Mouse (Mus musculus) kidney, adult 2 months (tissue): Measurements from ENCODE around the gene Stac2. TPM values are rescaled to one million over a fixed set of nuclear protein-coding genes. Genes with fewer than 3 reads are reported as not detected.

Experiments used
- DNase-seq: peaks from one replicate; pipeline ENCODE4 v3.0.0; 2021
- H3K27ac ChIP-seq: fragments of 200-500 bp; 2 replicates; pipeline ENCODE4 v1.5.1; 2012; ENCODE audit warnings: low read depth, low read length, control low read depth, inconsistent platforms; ENCODE audit not compliant: insufficient read depth
- H3K27me3 ChIP-seq: fragments of 200-500 bp; replicated peaks from 2 replicates; pipeline ENCODE4 v1.6.1; 2012; ENCODE audit warnings: mild to moderate bottlenecking, moderate library complexity, low read length, inconsistent platforms; ENCODE audit not compliant: control insufficient read depth, insufficient read depth
- H3K36me3 ChIP-seq: fragments of 200-500 bp; 2 replicates; pipeline ENCODE4 v1.6.1; 2012; ENCODE audit warnings: mild to moderate bottlenecking, moderate library complexity, low read length, inconsistent platforms; ENCODE audit not compliant: control insufficient read depth, insufficient read depth
- H3K4me1 ChIP-seq: fragments of 200-500 bp; 2 replicates; pipeline ENCODE4 v1.6.1; 2011; ENCODE audit warnings: low read length; ENCODE audit not compliant: control insufficient read depth, insufficient read depth
- H3K4me3 ChIP-seq: fragments of 200-500 bp; 2 replicates; pipeline ENCODE4 v1.5.1; 2011; ENCODE audit warnings: mild to moderate bottlenecking, low read depth, low read length, control low read depth; ENCODE audit not compliant: insufficient read depth
- CTCF ChIP-seq: fragments of 200-500 bp; conservative IDR thresholded peaks from 2 replicates; pipeline ENCODE4 v1.5.1; 2011; ENCODE audit warnings: low read depth, mild to moderate bottlenecking, control low read depth, low read length, moderate library complexity, mixed read lengths; ENCODE audit not compliant: insufficient read depth, insufficient read length
- POLR2A ChIP-seq: fragments of 200-500 bp; IDR thresholded peaks from one replicate; pipeline ENCODE4 v1.6.1; 2011; ENCODE audit warnings: low read depth, low read length, control low read depth
- WGBS: fragments of 180-500 bp; shearing (Covaris S2); methylation state at CpG from one replicate; pipeline ENCODE4 v1.1.7; 2018; 5-methylcytosine and 5-hydroxymethylcytosine counted together
- polyA plus RNA-seq: library from polyadenylated mRNA; depleted of rRNA; stranded (reverse); fragments of >200 nt; gene quantifications from 2 replicates; pipeline ENCODE4 v1.2.3, GENCODE M21; 2012

Stac2 gene
- polyA plus RNA-seq, 1 experiment = 0.42 TPM

DNA sequence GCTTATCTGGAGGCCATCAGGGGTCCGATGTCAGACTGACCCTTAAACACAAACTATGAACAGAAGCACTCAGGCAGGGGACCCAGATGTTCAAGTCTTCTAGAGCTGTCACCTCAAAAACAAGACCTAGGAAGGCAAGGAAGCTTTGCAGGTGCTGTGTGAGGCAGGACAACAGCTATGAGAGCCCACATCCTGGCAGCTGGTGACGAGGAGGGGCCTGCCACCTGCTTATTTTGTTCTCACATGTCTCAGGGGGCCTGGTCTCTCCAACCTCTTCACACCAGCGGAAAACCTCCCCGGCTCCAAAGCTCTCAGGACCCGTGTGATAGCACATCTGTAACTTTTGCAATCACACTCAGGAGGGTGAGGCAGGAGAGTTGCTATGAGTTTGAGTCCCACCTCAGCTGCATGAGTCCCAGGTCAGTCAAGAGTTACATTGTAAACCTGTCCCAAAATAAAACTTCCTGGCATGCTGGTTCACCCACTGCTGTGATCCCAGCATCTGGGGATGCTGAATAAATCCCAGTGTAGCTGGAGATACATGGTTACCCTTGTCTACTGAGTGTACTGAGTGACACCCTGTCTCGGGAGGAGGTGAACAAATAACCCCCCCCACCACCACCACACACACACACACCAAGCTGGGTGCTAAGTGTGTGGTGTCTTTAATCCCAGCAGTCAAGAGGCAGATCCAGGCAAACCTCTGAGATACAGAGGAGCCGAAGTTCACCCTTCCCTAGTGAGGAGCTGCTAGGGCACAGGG lies 52.7 kb downstream of the Stac2 start:
- no peaks in the 10 kb centered on the region for H3K4me1 ChIP-seq
- TF ChIP-seq POLR2A (no peak), CTCF (no peak)
- DNase-seq = no peak
- H3K36me3 ChIP-seq = no peaks in the 10 kb centered on the region
- WGBS = 30% methylated on average over 7 of the region's 7 CpGs
- no peak overlapping the region for H3K4me3 ChIP-seq
- no peak overlapping the region for H3K27ac ChIP-seq
- H3K27me3 ChIP-seq = no peaks in the 10 kb centered on the region

DNA sequence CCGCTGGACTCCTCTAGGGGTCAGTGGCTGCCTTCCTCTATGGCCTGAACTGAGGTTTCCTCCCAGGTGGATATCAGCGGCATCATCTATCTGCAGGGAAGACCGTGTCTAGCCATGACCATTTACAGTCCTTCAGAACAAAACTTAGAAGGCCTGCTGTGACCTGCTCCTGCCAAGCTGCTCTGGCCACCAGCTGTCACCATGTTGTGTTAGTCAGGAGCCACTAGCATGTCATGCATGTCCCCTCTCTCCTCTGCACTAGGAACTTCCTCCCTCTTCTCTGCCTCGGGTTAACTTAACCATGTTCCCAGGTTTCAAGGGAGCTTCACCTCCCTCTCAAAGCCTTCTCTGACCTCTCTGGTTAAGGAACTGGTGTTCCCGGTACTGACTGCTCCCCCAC lies 53.5 kb downstream of the Stac2 start:
- no peak for DNase-seq
- WGBS = 24% methylated on average over 5 of the region's 5 CpGs
- H3K4me3 ChIP-seq = no peak overlapping the region
- no peaks in the 10 kb centered on the region for H3K27me3 ChIP-seq
- H3K4me1 ChIP-seq = no peaks in the 10 kb centered on the region
- no peaks in the 10 kb centered on the region for H3K36me3 ChIP-seq
- no peak overlapping the region for H3K27ac ChIP-seq
- TF ChIP-seq CTCF = no peak
- TF ChIP-seq POLR2A = no peak

DNA sequence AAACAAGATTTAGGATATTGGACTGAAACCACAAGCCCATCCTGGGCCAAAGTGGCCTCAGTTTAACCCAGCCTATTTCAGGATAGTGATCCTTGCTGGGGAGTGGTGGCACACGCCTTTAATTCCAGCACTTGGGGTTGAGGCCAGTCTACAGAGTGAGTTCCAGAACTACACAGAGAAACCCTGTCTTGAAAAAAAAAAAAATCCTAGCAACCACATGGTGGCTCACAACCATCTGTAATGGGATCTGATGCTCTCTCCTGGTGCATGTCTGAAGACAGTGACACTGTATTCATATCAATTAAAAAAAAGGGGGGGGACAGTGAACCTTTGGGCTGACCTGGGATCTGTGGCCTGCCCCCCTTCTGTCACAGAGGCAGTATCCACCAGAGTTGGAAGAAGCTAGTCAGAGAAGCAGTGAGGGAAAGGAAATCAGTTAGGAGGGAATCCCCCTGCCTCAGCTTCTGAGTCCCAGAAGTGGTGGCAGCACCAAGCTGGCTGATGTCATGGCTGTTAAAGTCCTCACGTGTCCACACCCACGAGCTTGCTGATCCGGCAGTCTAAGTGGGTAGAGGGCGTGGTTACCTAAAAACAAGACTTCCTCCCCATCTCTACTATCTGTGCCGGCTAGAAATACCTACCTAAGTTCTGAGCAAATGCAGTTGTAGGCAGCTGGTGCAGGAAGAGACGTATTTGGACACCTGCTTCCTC lies 54.2 kb downstream of the Stac2 start:
- 43% methylated on average over 7 of the region's 7 CpGs for WGBS
- Histone ChIP-seq H3K36me3 (no peaks in the 10 kb centered on the region), H3K4me3 (no peak overlapping the region), H3K4me1 (no peaks in the 10 kb centered on the region), H3K27ac (no peak overlapping the region), H3K27me3 (no peaks in the 10 kb centered on the region)
- no peak for DNase-seq
- TF ChIP-seq POLR2A (no peak), CTCF (no peak)

DNA sequence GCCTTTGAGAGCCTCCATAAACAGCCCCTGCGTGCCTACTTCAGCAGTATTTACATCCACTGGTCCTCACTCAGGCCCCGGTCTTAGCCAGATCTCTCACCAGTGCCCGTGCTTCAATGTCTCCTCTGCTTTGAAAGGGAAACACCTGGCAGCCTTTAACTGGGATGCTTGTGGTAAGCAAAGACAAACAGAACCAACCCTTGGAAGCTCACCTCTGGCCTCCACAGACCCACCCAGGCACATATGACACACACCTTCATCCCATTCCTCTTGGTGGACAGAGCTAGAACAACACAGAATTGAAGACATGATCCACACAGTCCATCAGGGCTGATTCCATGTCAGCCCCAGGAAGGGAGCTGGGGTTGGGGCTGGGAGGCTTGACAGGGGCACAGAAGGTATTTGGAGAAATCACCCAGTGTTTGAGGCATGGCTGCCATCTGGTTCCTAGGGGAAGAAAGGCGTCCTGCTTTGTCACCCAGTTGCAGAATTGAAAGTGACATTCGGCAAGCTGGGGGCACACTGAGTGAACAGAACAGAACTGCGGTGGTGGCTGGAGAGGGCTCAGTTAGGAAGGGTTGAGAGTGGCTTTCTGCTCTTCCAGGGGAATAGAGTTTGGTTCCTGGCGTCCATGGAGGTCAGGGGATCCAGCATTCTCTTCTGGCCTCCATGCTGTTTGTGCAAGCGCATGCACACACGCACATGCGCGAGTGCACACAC lies 55.0 kb downstream of the Stac2 start:
- H3K27me3 ChIP-seq = no peaks in the 10 kb centered on the region
- no peak for DNase-seq
- WGBS = 87% methylated on average over 11 of the region's 11 CpGs
- H3K4me1 ChIP-seq = no peaks in the 10 kb centered on the region
- H3K27ac ChIP-seq = no peak overlapping the region
- no peaks in the 10 kb centered on the region for H3K36me3 ChIP-seq
- H3K4me3 ChIP-seq = no peak overlapping the region
- TF ChIP-seq POLR2A = no peak
- TF ChIP-seq CTCF = no peak

DNA sequence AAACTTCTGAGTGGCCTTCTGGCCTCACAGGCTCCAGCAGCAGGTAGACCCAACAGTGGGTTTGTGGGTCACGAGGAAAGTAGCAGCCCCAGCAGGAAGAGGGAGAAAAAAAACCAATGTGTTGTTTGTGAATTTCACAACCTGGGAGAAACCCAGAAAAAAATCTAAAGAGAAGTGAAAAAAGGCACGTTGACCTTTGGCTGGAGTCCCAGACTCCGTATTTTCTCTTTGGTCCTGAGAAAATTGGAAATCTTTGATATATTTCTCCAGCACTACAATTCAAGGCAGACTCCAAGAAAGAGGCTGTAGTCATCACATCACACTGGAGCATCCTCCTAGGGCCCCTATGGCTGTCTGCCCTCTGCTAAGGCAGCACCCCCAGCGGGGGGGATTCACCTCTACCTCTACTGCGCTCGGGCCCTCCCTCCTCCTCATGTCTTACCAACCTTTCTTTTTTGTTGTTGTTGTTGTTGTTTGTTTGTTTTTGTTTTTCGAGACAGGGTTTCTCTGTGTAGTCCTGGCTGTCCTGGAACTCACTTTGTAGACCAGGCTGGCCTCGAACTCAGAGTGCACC lies 55.8 kb downstream of the Stac2 start:
- TF ChIP-seq POLR2A = no peak
- TF ChIP-seq CTCF = no peak
- Histone ChIP-seq H3K27ac (no peak overlapping the region), H3K4me1 (no peaks in the 10 kb centered on the region), H3K36me3 (no peaks in the 10 kb centered on the region), H3K27me3 (no peaks in the 10 kb centered on the region), H3K4me3 (no peak overlapping the region)
- 71% methylated on average over 8 of the region's 8 CpGs for WGBS
- DNase-seq = no peak

DNA sequence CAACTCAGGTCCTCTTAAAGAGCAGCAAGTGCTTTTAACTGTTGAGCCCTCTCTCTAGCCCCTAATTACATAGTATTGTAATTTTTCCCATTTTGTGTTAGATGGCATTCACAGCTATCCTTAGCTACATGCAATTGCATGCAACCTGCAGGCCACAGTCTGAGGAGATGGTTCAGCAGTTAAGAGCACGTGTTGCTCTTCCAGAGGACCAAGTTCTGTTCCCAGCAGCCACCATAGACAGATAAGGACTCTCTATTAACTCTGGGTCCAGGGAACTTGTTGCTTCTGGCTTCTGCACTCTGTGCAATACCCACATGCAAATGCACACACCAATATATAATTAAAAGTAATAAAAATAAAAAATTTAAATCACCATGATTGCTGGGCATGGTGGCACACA lies 56.6 kb downstream of the Stac2 start:
- Histone ChIP-seq H3K27me3 (no peaks in the 10 kb centered on the region), H3K36me3 (no peaks in the 10 kb centered on the region), H3K27ac (no peak overlapping the region), H3K4me3 (no peak overlapping the region), H3K4me1 (no peaks in the 10 kb centered on the region)
- TF ChIP-seq CTCF (no peak), POLR2A (no peak)
- no peak for DNase-seq
- 94% methylated on average over 1 of the region's 1 CpGs for WGBS
